In the genomic region with DNA sequence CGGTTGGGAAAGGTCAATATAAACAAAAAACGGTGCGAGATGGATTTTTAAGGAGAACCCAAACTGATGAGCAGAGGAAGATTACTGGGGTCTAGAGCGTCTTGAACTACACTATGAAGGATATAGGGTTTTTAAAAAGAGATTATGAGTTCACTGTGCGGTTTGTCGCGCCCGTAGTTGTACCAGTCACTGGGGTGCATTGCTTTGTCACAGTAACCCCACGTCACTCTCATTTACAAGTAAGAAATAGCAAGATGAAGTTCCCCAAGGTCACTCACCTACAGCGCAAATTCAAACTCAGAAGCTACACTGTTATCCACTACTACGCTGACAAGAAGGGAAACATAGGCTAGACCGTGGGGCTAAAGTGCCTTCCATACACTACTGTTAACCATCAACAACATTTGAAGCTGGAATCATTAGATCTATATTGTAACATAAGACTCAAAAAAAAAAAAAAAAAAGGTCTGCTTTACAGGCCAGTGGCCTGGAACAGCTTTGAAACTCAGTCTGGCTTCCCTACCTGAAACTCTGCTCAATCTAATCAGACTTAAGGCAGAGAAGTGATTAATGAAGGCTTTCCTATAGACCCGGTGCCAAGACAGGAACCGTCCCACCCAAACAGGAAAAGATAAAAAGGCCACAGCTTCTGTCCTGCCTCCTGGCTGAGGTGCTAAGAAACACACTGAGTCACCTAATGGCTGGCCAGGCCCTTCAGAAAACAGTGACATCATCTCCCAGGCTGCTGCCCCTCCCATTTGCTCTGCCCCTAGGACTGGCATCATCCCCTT, we compare ENCODE assay signal across 9 mouse cellular contexts. TPM values are rescaled to one million over a fixed set of nuclear protein-coding genes. Genes with fewer than 3 reads are reported as not detected.
DNase-seq lines count a peak whose midpoint lies in the region; ATAC-seq lines count a peak whose summit lies in the region.
"Had no signal": no experiment of that assay in that cellular context is flagged by ENCODE, and none has a peak within 500 bp of the region (broad histone marks: within the 10 kb centered on the region; RNA-seq: fewer than 3 reads in every experiment).

No protein-coding gene starts in this region.

- H3K4me3 ChIP-seq in embryonic facial prominence, embryonic 11.5 days (ENCODE audit: low read depth, low read length): peak overlapping the region; percentile 85
- peak overlapping the region; percentile 56 for H3K4me3 ChIP-seq in heart, embryonic 16.5 days (ENCODE audit: low read length)

- H3K27ac ChIP-seq in embryonic facial prominence, embryonic 11.5 days (replicated peaks; ENCODE audit: low read depth, low read length): no peak overlapping the region
- H3K27ac ChIP-seq in heart, embryonic 16.5 days (ENCODE audit: low read length): peak overlapping the region; percentile 92

- H3K9me3 ChIP-seq in embryonic facial prominence, embryonic 11.5 days (replicated peaks; ENCODE audit: control insufficient read depth, low read length): no peaks in the 10 kb centered on the region
- H3K9me3 ChIP-seq in heart, embryonic 16.5 days (replicated peaks; ENCODE audit: control insufficient read depth, low read length): no peaks in the 10 kb centered on the region

- no peak for ATAC-seq in embryonic facial prominence, embryonic 11.5 days (replicated peaks; ENCODE audit: insufficient number of reproducible peaks, low FRiP score, low TSS enrichment, low read depth)
- no peak for ATAC-seq in heart, embryonic 16.5 days (replicated peaks; ENCODE audit: extremely low read depth, insufficient read depth, low FRiP score)
- peak; percentile 50 for ATAC-seq in megakaryocyte, adult 5-6 weeks (ENCODE audit: poor library complexity, severe bottlenecking)

- DNase-seq in 416B (ENCODE audit: low read depth) (peak; percentile 96), MN1 (ENCODE audit: low spot score) (peak; percentile 88)
- DNase-seq in embryonic facial prominence, embryonic 11.5 days (ENCODE audit: low spot score): no peak
- peak; percentile 74 for DNase-seq in kidney, postnatal 14 days
- peak; percentile 21 for DNase-seq in yolk sac, embryonic 10.5 days (ENCODE audit: low spot score)
- no peak for DNase-seq in left cerebral cortex, adult 9 months (ENCODE audit: low spot score in 2 of 2)

- H3K4me2 ChIP-seq in embryonic facial prominence, embryonic 11.5 days (ENCODE audit: low read depth, low read length): peak overlapping the region; percentile 40
- peak overlapping the region; percentile 80 for H3K4me2 ChIP-seq in heart, embryonic 16.5 days (ENCODE audit: low read depth, low read length)

- 44% methylated on average over 14 of the region's 14 CpGs for WGBS in embryonic facial prominence, embryonic 11.5 days
- whole genome bisulfite sequencing in heart, embryonic 16.5 days: 31% methylated on average over 14 of the region's 14 CpGs

- no peaks in the 10 kb centered on the region for H3K4me1 ChIP-seq in embryonic facial prominence, embryonic 11.5 days (ENCODE audit: control insufficient read depth, insufficient read depth, low read length)
- H3K4me1 ChIP-seq in heart, embryonic 16.5 days (ENCODE audit: control insufficient read depth, insufficient read depth, low read length): peaks cover 17% of the 10 kb centered on the region

- H3K27me3 ChIP-seq in embryonic facial prominence, embryonic 11.5 days (ENCODE audit: control insufficient read depth, insufficient read depth, low read length): no peaks in the 10 kb centered on the region
- no peaks in the 10 kb centered on the region for H3K27me3 ChIP-seq in heart, embryonic 16.5 days (ENCODE audit: control insufficient read depth, insufficient read depth, low read length)

- H3K9ac ChIP-seq in embryonic facial prominence, embryonic 11.5 days (replicated peaks; ENCODE audit: low read length): peak overlapping the region; percentile 35
- peak overlapping the region; percentile 76 for H3K9ac ChIP-seq in heart, embryonic 16.5 days (ENCODE audit: low read length)

- H3K36me3 ChIP-seq in embryonic facial prominence, embryonic 11.5 days (replicated peaks; ENCODE audit: control insufficient read depth, insufficient read depth, low read depth, low read length): no peaks in the 10 kb centered on the region
- no peaks in the 10 kb centered on the region for H3K36me3 ChIP-seq in heart, embryonic 16.5 days (ENCODE audit: control insufficient read depth, insufficient read depth)

RNA-seq across cellular contexts. Expression of gene Ndel1, which starts 17.9 kb away (rescaled TPM):
- polyA plus RNA-seq in embryonic facial prominence, embryonic 11.5 days (2014; fragmentation: Nextera tagmentation; extraction: Ambion mirVana): 53.2 and 54.4 TPM in 2 replicates
- 75.4 and 79.4 TPM in 2 replicates for polyA plus RNA-seq in heart, embryonic 16.5 days (2015; fragmentation: Nextera tagmentation; extraction: Ambion mirVana)
- 48.9 and 53.9 TPM in 2 replicates for total RNA-seq in megakaryocyte, adult 5-6 weeks (2015)
- total RNA-seq in megakaryocyte, adult 5-6 weeks (2017): 71.2 and 114 TPM in 2 replicates

RNA-seq across cellular contexts. Expression of gene Rnf222, which starts 34.5 kb away (rescaled TPM):
- 0.11 TPM in 1 of 2 replicates, not detected in the other for polyA plus RNA-seq in embryonic facial prominence, embryonic 11.5 days (2014; fragmentation: Nextera tagmentation; extraction: Ambion mirVana)
- 0.09 and 0.13 TPM in 2 replicates for polyA plus RNA-seq in heart, embryonic 16.5 days (2015; fragmentation: Nextera tagmentation; extraction: Ambion mirVana)
- total RNA-seq in megakaryocyte, adult 5-6 weeks (2015): not detected in 2 replicates
- total RNA-seq in megakaryocyte, adult 5-6 weeks (2017): not detected in 2 replicates
- polyA plus RNA-seq: large intestine, adult 2 months had no signal

RNA-seq across cellular contexts. Expression of gene Rpl26, which starts 47.6 kb away (rescaled TPM):
- polyA plus RNA-seq in embryonic facial prominence, embryonic 11.5 days (2014; fragmentation: Nextera tagmentation; extraction: Ambion mirVana): 978 and 1,011 TPM in 2 replicates
- polyA plus RNA-seq in heart, embryonic 16.5 days (2015; fragmentation: Nextera tagmentation; extraction: Ambion mirVana): 505 and 551 TPM in 2 replicates
- total RNA-seq in megakaryocyte, adult 5-6 weeks (2015): 2,468 and 2,587 TPM in 2 replicates
- 3,510 and 4,069 TPM in 2 replicates for total RNA-seq in megakaryocyte, adult 5-6 weeks (2017)

Comparison
In these comparisons a context has a peak if more than half of its experiments do, and no peak if none do; other contexts are left out.
1. DNase-seq: peak in 416B (single experiment), MN1 (single experiment), kidney, postnatal 14 days (single experiment) and yolk sac, embryonic 10.5 days (single experiment); none in embryonic facial prominence, embryonic 11.5 days (single experiment) and left cerebral cortex, adult 9 months (0 of 2).